Mouse (Mus musculus) adrenal gland, postnatal 25 days (tissue): ENCODE results near the gene Nus1. TPM values are rescaled to one million over a fixed set of nuclear protein-coding genes. Genes with fewer than 3 reads are reported as not detected.

Experiments
- DNase-seq: peaks from one replicate; pipeline ENCODE4 v3.0.0; 2021; ENCODE audit warnings: mixed read lengths
- long read RNA-seq: library from polyadenylated mRNA; stranded (forward); transcript quantifications from one replicate; pipeline ENCODE4 v2.0.0, GENCODE M21; 2021
- total RNA-seq: library from RNA; stranded (reverse); gene quantifications from 2 replicates; pipeline ENCODE4 v1.2.3, GENCODE M21; 2021

Gene Nus1
- 48.7 and 53.9 TPM in 2 replicates for total RNA-seq
- long read RNA-seq, full-length matches to known transcripts: 64 of 71 reads
- long read RNA-seq, partial matches to known transcripts: 3 of 71 reads
- long read RNA-seq, other reads (novel, unspliced or antisense): 4 of 71 reads

DNA sequence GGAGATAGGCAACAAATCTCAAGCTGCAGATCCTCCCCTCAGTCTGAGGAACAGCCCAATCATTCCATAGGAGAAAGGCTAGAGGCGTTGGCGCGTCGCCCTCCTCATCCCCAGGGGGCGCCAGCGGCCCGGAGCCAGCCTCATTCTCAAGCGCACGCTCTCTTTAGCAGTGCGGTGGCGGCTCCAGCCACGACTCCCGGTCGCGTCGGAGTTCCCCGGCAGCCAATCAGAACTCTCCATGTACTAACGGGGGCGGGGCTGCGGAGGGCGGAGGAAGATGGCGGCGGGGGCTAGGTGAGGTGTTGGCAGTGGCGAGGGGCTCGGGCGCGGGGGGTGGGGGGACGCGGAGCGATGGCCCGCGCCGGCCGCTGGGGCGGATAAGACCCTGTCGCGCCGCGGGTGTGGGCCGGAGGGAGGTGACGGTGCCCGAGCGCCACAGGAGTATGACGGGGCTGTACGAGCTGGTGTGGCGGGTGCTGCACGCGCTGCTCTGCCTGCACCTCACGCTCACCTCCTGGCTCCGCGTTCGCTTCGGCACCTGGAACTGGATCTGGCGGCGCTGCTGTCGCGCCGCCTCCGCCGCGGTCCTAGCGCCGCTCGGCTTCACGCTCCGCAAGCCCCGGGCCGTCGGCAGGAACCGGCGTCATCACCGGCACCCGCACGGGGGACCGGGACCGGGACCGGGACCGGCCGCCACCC is at the start of gene Nus1:
TSS of gene Nus1 (plus strand) at position 249 of the 699 bp plus-strand sequence.
- DNase-seq: peak; percentile 96

- DNase-seq: no peak
Observed at GRCm38 (mm10) chr10:52368376-52368775, 49.0 kb upstream of the Nus1 start.

- no peak for DNase-seq
Observed at GRCm38 (mm10) chr10:52373834-52374233, 43.5 kb upstream of the Nus1 start.

DNA sequence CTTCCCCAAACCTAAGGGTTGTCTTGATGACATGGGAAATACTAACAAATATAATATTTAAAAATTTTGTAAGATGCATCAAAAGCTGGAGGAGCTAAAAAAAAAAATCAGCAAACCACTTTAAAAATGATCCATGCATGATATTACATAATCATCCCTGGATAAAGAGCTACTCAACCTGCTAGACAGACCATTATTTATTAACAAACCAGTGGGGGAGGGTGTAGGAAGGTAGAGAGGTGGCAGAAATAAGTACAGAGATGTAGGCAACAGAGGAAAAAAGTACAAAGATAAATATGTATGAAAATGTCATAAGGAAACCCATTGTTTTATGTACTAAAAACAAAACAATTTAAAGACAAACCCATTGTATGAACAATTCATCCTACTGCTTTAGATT is 42.7 kb upstream of the Nus1 start:
- no peak for DNase-seq

GRCm38 (mm10) chr10:52376422-52376821 is 40.9 kb upstream of the Nus1 start:
- no peak for DNase-seq

DNA sequence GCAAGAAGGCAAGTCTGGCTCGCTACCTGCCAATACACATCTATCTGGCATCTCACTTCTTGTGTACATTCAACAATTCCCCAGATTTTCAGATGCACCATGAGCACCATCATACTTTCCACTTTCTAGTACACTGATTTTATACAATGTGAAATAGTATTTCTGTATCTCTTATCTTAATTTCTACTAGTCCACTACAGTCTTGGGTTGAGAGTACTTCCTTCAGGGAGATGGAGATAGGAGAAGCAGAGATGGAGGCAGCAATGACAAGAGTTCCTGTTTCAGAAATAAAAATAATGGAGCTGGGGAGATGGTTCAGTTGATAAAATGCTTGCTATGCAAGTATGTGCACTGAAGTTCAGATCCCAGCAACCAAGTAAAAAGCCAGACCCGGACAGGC is 39.5 kb upstream of the Nus1 start:
- no peak for DNase-seq

DNA sequence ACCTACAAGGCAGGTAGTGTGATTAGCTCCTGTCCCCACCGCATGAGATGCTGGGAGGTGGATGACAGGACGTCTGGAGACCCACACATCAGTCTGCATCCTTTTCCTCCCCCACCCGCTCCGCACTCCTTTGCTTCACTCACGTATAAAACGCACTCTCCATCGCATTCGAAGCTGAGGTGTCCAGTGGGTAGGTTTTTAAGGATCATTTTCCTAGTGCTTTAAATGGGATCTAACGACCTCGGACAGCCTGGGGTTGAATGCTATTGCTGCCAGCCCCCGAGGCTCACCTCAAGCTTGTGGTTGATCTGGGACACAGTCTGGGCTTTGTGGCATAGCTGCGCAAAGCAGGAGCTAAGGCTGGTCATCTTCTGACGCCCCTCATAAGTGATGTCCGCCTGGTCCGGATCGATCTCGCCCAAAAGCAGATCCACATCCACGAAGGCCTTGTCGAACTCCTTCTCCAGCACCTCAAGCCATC is 36.0 kb upstream of the Nus1 start:
- DNase-seq: peak; percentile 6

DNA sequence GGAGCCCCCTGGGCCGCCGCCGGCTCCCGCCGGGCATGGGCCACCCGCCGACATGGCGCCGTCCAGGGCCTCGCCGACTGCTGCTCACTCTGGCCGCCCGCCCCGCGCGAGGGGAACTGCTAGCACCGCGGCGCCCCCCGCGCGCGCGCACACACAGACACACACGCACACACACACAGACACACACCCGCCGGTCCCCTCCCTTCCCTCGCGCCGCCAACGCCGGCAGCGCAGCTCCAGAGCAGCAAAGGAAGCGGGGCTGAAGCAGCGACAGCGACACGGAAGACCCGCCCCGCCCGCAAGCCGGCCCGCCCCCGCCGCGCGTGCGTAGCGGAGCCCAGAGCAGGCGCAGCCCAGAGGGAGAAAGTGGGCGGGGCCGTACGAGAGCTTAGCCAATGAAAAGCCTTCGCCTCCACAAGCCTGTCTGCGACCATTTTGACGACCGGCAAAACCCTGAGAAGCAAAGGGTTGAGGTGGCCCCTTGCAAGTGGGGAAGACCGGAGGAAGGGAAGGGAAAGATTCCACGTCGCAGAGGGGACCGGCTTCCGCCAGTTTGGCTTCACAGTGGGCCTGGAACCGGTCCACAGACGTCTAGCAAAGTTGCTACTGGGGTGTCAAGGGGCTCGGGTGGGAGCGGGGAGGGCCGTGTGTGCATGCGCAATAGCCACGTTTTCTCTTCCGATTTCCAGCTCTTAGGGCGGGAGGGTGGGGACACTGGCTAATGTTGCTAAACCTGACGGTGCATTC is 35.3 kb upstream of the Nus1 start, which contains the start of gene Gopc:
TSS of gene Gopc (minus strand) at position 280 of the 747 bp plus-strand sequence.
- peak; percentile 97 for DNase-seq

DNA sequence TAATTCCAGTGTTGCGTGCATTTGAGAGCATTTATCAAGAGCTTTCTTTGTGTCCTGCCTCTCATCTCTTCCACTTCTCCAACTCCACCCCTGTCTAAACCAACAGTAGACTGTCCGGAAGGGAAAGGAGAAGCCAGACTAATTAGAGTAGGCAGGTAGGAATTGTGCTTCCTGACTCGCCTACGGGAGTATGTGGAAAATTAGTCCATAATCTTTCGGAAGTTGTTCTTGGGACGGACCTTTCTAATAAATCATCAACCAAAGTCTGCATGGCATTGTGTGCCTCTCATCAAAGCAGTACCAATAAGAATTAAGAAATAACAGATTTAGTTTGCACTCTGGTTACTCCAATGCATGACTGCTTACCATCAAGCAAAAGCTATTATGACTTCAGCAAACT is 34.3 kb upstream of the Nus1 start:
- DNase-seq: no peak

DNA sequence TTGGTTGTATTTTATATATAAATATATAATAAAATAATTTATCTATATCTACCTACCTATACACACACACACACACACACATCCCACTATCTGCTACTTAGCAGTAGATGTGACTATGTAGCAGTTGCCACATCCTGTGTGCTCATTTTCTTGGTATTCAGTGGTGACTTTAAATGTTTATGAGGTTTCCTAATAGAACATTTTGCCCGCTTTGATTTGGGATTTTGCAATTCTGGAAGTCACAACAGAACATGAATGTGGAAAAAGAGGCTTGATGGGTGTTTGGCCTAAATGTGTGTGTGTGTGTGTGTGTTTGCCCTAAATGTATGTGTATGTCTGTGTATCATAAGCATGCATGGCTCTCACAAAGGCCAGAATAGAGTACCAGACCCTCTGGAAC is 33.8 kb upstream of the Nus1 start:
- DNase-seq: no peak

DNA sequence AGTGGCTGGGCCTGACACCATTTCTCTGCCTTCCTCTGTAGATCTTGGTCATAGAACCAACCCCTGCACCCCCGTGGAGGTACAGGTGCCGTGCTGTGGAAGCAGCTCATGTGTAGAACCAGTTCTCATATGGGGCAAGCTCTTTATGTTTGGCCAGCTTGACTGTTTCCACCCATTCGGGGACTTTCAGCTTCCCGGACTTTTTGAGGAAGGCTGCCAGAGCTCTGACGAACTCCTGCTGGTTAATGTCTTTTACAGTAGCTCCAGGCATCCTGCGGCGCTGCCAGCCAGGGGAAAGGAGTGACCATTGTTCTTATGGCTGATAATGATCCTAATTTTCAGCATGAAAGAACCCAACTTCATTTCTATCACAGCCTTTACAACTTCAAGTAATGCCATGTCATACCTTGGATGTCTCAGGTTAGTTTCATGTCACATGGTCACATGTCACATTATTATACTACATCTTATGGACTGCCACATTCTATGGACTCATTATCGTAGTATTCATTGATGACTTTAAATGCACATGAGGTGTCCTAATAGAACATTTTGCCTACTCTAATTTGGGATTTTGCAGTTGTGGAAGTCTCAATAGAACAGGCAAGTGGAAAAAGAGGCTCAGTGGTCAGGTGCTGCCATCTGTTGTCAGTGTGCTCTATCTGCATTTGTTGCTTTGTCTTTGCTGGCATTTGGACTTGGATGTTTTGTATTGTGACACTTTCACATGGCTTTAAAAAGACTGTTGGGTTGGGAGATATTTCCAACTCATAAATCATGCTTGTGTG is 32.3 kb upstream of the Nus1 start:
- DNase-seq: peak; percentile 27

- no peak for DNase-seq
Observed at GRCm38 (mm10) chr10:52387192-52387591, 30.2 kb upstream of the Nus1 start.

- no peak for DNase-seq
Observed at GRCm38 (mm10) chr10:52388922-52389430, 28.4 kb upstream of the Nus1 start, which contains the start of gene Nepn. Gene Nepn, plus strand, starts transcription at chr10:52388972.

GRCm38 (mm10) chr10:52389438-52389837 is 27.9 kb upstream of the Nus1 start:
- no peak for DNase-seq

GRCm38 (mm10) chr10:52391208-52391607 is 26.1 kb upstream of the Nus1 start:
- no peak for DNase-seq

- no peak for DNase-seq
Observed at GRCm38 (mm10) chr10:52396647-52397046, 20.7 kb upstream of the Nus1 start.

DNA sequence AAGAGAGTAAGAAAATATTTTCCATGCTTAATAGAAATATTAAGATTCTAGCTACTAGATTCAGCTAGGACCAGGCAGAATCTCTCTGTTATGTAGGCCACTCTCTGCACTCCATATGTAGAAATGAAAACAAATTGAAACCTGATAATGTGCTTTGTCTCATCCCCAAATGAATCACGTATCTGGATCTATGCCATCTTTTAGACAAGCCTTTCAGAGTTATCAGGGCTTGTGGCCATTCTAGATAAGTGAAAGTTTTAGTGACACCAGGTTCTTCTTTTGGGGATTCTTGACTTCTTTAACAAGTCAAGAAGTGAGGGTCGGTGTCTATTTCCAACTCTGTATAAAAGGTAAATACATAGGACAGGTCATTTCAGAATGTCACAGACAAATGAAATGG is 18.6 kb upstream of the Nus1 start:
- no peak for DNase-seq

DNA sequence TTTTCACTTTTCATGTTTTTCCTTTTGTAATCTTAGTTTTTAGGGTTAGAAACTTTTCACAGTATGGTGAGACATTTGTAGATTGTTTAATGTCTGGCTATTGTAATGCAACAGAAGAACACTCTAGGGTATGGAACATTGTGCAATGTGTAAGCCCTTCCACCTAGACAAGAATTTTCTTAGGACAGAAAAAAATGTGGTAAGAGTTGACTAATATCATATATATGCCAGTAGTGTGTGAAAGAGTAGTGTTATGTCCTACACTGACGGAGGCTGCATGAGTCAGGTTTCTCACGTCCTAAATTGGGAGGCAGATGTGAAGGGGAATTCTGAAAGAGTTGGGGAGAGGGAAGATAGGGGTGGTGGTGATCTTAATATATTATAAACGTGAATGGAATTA is 17.6 kb upstream of the Nus1 start:
- DNase-seq: no peak

DNA sequence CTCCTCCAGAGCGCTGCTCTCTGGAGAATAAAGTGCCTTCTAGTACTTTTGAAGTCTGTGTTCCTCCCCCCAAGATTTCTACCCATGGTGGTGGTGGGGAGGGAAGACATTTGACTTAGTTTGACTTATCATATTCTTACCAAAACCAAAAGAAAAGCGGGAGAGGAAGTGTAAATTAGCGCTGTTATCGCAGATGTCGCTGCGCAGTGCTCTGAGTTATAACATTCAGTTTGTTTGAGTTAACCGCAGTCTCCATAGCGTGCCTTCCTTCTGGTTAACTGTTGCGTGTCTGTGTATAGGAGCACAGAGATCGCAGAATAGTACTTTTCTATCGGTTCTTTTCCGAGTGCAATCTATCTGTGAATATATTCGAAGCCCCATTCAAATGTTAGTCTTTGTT is 12.2 kb upstream of the Nus1 start:
- DNase-seq: no peak

DNA sequence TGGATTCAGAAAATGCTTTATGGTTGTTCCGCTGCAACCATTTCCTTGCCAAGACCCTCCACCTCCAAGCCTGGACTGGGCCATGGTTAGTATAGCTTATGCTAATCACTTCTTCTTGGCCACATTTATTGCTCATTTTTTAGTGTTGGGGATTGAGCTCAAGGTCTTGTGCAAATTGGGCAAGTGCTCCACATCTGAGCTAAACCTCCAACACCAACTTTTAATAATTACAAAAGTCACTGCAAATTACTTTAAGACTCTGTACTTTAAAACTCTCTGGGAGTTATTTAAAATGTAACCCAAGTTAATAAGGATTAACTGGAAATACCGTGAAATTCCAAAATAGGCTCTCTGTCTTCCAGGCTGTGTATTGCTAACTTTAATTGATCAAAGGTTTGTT is 9.8 kb upstream of the Nus1 start:
- DNase-seq: no peak

DNA sequence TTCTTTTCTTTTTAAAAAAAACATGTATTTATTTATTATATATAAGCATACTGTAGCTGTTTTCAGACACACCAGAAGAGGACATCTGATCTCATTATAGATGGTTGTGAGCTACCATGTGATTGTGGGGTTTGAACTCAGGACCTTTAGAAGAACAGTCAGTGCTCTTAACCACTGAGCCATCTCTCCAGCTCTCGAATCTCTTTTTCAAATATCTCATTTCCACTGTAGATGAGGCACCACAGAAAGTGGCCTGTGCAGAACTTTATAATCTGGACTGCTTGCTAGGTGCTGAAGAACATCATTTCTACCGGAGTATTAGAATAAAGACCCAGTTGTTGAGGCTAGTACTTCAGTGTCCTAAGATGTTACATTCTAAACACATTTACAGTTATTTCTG is 2.3 kb upstream of the Nus1 start:
- no peak for DNase-seq

GRCm38 (mm10) chr10:52416458-52416857 is 889 bp upstream of the Nus1 start:
- no peak for DNase-seq
